7 mouse cellular contexts compared by ENCODE assay signal in genomic region chr9:88710910-88711438, GRCm38 (mm10). TPM values are rescaled to one million over a fixed set of nuclear protein-coding genes. Genes with fewer than 3 reads are reported as not detected.
"Had no signal": no experiment of that assay in that cellular context is flagged by ENCODE, and none has a peak within 500 bp of the region (broad histone marks: within the 10 kb centered on the region; RNA-seq: fewer than 3 reads in every experiment).

No protein-coding gene starts in this region.

RNA-seq across cellular contexts. Expression of gene Bcl2a1d, which starts 20.7 kb away (rescaled TPM):
- polyA plus RNA-seq: midbrain, embryonic 10.5 days; midbrain, embryonic 12.5 days; midbrain, embryonic 16.5 days; myocyte; neural tube, embryonic 11.5 days; neural tube, embryonic 15.5 days; stomach, embryonic 16.5 days had no signal
